Mouse (Mus musculus) embryonic facial prominence, embryonic 12.5 days (tissue): ENCODE measurements around the gene Aox3. TPM values are rescaled to one million over a fixed set of nuclear protein-coding genes. Genes with fewer than 3 reads are reported as not detected.

Experiments used
- ATAC-seq: fragments of 200-750 bp; cut with Nextera tagmentation; 2 replicates; pipeline ENCODE4 v1.8.0; 2017; ENCODE audit not compliant: insufficient number of reproducible peaks, insufficient read depth, low FRiP score, low TSS enrichment
- H3K27ac ChIP-seq: fragments of 300-500 bp; sonication (generic); 2 replicates; pipeline ENCODE4 v1.5.1; 2016; ENCODE audit warnings: mild to moderate bottlenecking
- H3K27me3 ChIP-seq: fragments of 300-500 bp; sonication (generic); 2 replicates; pipeline ENCODE4 v1.6.1; 2016; ENCODE audit warnings: mild to moderate bottlenecking, moderate library complexity
- H3K36me3 ChIP-seq: fragments of 300-500 bp; sonication (generic); 2 replicates; pipeline ENCODE4 v1.6.1; 2016; ENCODE audit warnings: mild to moderate bottlenecking
- H3K4me1 ChIP-seq: fragments of 300-500 bp; sonication (generic); 2 replicates; pipeline ENCODE4 v1.6.1; 2016
- H3K4me2 ChIP-seq: fragments of 300-500 bp; sonication (generic); replicated peaks from 2 replicates; pipeline ENCODE4 v1.6.1; 2016; ENCODE audit warnings: mild to moderate bottlenecking, moderate library complexity
- H3K4me3 ChIP-seq: fragments of 300-500 bp; sonication (generic); 2 replicates; pipeline ENCODE4 v1.5.1; 2016; ENCODE audit warnings: mild to moderate bottlenecking
- H3K9ac ChIP-seq: fragments of 300-500 bp; sonication (generic); 2 replicates; pipeline ENCODE4 v1.6.1; 2016; ENCODE audit warnings: mild to moderate bottlenecking, moderate library complexity
- H3K9me3 ChIP-seq: fragments of 300-500 bp; sonication (generic); 2 replicates; pipeline ENCODE4 v1.6.1; 2016; ENCODE audit warnings: mild to moderate bottlenecking, moderate library complexity
- WGBS: fragments of 180-500 bp; shearing (Covaris S2); methylation state at CpG from one replicate; pipeline ENCODE4 v1.1.7; 2016; 5-methylcytosine and 5-hydroxymethylcytosine counted together
- polyA plus RNA-seq: library from polyadenylated mRNA; unstranded; fragments of >200 nt; fragmentation: Nextera tagmentation; extraction: Ambion mirVana; gene quantifications from 2 replicates; pipeline ENCODE4 v1.2.1, GENCODE M21; 2016

Aox3 gene
- polyA plus RNA-seq, 1 experiment from 2014 or later = 0.95 TPM

DNA sequence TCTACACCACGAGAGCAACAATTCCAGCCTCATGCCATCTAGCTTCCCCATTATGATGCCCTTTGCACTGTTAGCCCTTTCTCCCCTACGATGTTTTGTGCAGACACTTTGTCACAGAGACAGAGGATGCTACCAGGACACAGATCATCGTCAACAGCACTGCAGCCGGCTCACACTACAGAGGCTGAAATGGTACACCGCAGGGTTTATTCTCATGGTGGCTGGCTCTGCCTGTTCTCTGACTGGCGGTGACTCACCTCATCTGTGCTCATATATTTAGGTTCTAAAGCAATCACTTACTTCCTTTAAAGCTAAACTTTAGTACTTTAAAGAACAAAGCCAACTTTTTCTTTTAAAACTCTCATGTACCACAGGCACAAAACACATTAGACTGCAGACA, 34.8 kb downstream of the Aox3 start:
- Histone ChIP-seq H3K4me1 (no peaks in the 10 kb centered on the region), H3K9ac (no peak overlapping the region), H3K27ac (no peak overlapping the region), H3K4me3 (no peak overlapping the region), H3K9me3 (no peaks in the 10 kb centered on the region), H3K4me2 (no peak overlapping the region), H3K36me3 (no peaks in the 10 kb centered on the region), H3K27me3 (no peaks in the 10 kb centered on the region)
- no peak for ATAC-seq
- 78% methylated on average over 6 of the region's 6 CpGs for WGBS

DNA sequence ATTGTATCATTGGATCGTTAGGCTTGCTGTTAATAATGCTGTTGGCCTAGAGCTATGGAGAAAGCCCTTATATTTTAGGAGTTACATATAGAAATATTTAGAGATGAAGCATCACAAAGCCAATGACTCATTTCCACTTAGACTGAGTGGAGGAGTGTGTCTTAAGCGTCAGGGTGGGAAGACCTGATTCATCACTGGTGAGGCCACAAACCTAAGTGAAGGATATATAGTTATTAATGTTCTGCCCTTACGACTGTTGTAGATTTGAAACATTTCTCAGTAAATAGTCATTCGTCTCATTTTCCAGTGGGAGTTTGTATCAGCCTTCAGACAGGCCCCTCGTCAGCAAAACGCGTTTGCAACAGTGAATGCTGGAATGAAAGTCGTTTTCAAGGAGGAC, 39.3 kb downstream of the Aox3 start:
- H3K27ac ChIP-seq = no peak overlapping the region
- WGBS = 85% methylated on average over 8 of the region's 8 CpGs
- no peak for ATAC-seq
- no peaks in the 10 kb centered on the region for H3K4me1 ChIP-seq
- no peaks in the 10 kb centered on the region for H3K27me3 ChIP-seq
- H3K4me3 ChIP-seq = no peak overlapping the region
- no peaks in the 10 kb centered on the region for H3K36me3 ChIP-seq
- no peak overlapping the region for H3K4me2 ChIP-seq
- no peak overlapping the region for H3K9ac ChIP-seq
- H3K9me3 ChIP-seq = no peaks in the 10 kb centered on the region

DNA sequence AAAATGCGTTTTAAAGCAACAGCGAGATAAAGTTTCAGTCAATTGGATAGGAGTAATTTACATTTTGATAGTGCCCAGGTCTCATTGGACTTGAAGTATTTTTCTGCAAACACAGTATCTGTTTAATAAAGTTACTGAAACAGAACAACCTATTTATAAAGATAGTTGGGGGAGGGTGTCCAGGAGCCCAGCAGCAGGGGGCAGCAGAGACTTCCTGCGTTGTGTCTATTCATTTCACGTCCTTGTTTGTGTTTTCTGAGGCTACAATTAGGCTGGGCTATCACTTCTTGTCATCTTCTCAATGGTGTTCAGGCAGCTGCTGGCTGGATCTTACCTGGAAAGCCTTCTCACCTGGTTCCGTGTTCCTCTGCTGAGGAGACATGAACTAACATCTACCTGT, 43.8 kb downstream of the Aox3 start:
- 54% methylated on average over 5 of the region's 5 CpGs for WGBS

DNA sequence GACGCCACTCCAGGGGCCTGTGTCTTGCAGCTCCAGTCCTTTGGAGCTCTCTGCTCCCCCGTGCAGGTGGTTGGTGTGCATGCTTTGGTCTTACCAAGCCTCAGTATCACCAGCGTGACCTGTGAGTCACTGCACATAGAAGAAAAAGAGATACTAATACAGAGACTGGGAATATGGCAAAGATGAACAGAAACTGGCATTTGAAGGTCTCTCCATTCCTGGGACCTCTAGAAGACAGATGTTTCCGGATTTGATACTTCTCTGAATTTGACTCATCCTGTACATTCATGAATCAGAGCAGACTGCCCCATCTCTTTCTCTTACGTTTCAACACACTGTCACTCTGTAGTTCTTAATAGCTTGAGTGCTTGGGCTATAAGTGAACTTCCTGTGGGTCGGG, 57.0 kb downstream of the Aox3 start:
- no peak overlapping the region for H3K9ac ChIP-seq

More for the DNA sequence above, 43.8 kb downstream of the Aox3 start:
- Histone ChIP-seq H3K36me3 (no peaks in the 10 kb centered on the region), H3K4me3 (no peak overlapping the region), H3K4me1 (no peaks in the 10 kb centered on the region), H3K4me2 (no peak overlapping the region), H3K9me3 (no peaks in the 10 kb centered on the region), H3K9ac (no peak overlapping the region), H3K27me3 (no peaks in the 10 kb centered on the region), H3K27ac (no peak overlapping the region)
- ATAC-seq = no peak

DNA sequence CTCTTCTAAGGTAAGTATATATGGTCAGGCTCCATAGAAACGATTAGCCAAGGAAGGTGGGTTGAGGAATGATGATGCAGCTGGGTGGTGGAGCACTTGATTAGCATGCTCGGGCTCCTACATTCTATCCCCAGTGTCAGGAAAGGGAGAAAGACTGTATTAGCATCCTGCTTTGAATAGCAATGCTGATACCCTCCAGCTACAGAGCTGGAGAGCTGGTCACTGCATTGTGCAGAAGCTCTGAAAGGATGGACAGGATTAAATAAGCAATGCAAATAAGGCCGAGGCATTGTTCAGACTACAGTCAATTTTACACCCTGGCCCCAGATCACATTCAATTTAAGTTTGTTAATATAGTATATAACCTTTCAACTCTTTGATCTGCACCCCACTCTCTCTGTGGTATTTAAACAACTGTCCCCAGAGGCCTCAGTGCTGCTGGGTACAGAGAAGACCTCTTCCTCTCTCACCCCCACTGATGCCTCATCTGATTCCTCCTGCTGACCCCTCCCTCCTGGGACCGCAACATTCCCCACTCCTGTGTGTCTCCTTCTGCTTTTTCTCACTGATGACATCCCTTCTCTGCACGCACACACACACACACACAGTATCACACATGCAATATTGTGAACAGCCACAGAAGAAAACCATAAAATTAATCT, 75.7 kb downstream of the Aox3 start:
- no peaks in the 10 kb centered on the region for H3K36me3 ChIP-seq
- H3K27me3 ChIP-seq = no peaks in the 10 kb centered on the region
- no peak overlapping the region for H3K4me3 ChIP-seq
- H3K4me2 ChIP-seq = no peak overlapping the region
- H3K27ac ChIP-seq = no peak overlapping the region
- ATAC-seq = no peak
- 52% methylated on average over 5 of the region's 5 CpGs for WGBS
- no peak overlapping the region for H3K9ac ChIP-seq
- H3K4me1 ChIP-seq = no peaks in the 10 kb centered on the region
- H3K9me3 ChIP-seq = no peaks in the 10 kb centered on the region

More for the DNA sequence above, 57.0 kb downstream of the Aox3 start:
- H3K4me3 ChIP-seq = no peak overlapping the region
- no peaks in the 10 kb centered on the region for H3K9me3 ChIP-seq
- H3K4me2 ChIP-seq = no peak overlapping the region
- H3K27me3 ChIP-seq = no peaks in the 10 kb centered on the region
- H3K36me3 ChIP-seq = no peaks in the 10 kb centered on the region
- H3K4me1 ChIP-seq = no peaks in the 10 kb centered on the region
- WGBS = 69% methylated on average over 6 of the region's 6 CpGs
- no peak overlapping the region for H3K27ac ChIP-seq
- no peak for ATAC-seq

DNA sequence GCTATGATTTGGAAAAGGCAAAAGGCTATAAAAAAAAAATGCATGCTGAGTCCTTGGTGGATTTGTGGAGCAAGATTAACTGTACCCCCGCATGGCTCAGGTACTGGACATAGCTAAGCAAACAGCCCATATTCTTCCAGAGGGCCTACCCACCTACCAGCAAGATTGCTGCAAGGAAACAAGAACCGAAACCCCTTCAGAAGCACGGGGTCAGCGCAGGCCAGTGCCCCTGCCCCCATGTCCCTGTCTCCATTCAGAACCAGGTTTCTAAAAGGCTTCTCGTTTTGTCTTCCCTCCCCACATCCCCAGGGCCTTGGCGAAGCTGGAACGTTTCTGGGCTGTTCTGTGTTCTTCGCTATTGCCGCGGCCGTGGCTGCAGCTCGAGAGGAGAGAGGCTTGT, 81.4 kb downstream of the Aox3 start:
- no peak for ATAC-seq
- no peak overlapping the region for H3K4me2 ChIP-seq
- H3K36me3 ChIP-seq = no peaks in the 10 kb centered on the region
- H3K27ac ChIP-seq = no peak overlapping the region
- no peaks in the 10 kb centered on the region for H3K9me3 ChIP-seq
- WGBS = 80% methylated on average over 12 of the region's 12 CpGs
- H3K27me3 ChIP-seq = no peaks in the 10 kb centered on the region
- no peak overlapping the region for H3K9ac ChIP-seq
- H3K4me1 ChIP-seq = no peaks in the 10 kb centered on the region
- H3K4me3 ChIP-seq = no peak overlapping the region

DNA sequence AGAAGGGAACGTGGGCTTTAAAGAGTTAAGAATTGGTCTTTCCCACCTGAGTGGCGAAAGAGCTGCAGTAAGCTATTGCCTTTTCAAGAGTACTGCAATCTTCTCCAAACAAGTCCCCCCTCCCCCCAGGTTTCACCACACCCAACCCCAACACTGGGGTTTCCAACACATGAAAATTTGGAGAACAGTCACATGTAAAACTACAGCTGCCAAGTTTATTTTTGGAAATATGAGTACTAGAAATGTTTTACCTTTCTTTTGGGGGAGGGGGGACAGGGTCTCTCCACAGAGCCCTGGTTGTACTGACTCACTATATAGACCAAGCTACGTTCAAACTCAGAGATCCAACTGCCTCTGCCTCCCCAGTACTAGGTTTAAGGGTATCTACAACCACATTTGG, 82.1 kb downstream of the Aox3 start:
- 63% methylated on average over 3 of the region's 3 CpGs for WGBS

DNA sequence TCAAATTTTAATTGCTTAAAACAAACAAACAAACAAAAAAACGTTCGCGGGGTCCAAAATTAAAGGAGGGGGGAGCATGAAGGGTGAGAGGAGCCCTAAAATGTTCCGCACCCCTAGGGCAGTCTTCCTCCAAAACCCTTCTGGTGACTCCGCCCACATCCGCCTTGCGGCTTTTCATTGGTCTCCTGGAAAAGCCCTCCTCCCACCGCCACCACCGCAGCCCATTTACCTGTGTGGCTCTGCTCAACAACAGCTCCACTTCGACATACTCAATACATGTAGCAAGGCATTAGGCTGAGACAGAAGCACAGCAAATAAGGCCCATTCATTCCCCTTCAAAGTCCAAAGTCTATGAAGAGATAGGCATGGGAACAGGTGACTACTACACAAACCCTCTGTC, 82.6 kb downstream of the Aox3 start:
- Histone ChIP-seq H3K9ac (no peak overlapping the region), H3K27ac (no peak overlapping the region), H3K4me3 (no peak overlapping the region), H3K4me2 (no peak overlapping the region), H3K36me3 (no peaks in the 10 kb centered on the region), H3K9me3 (no peaks in the 10 kb centered on the region), H3K27me3 (no peaks in the 10 kb centered on the region), H3K4me1 (no peaks in the 10 kb centered on the region)
- WGBS = 17% methylated on average over 10 of the region's 10 CpGs
- no peak for ATAC-seq

More for the DNA sequence above, 82.1 kb downstream of the Aox3 start:
- no peak overlapping the region for H3K4me2 ChIP-seq
- H3K4me3 ChIP-seq = no peak overlapping the region
- H3K9me3 ChIP-seq = no peaks in the 10 kb centered on the region
- no peaks in the 10 kb centered on the region for H3K36me3 ChIP-seq
- no peak overlapping the region for H3K9ac ChIP-seq
- ATAC-seq = no peak
- H3K27ac ChIP-seq = no peak overlapping the region
- H3K4me1 ChIP-seq = no peaks in the 10 kb centered on the region
- H3K27me3 ChIP-seq = no peaks in the 10 kb centered on the region

DNA sequence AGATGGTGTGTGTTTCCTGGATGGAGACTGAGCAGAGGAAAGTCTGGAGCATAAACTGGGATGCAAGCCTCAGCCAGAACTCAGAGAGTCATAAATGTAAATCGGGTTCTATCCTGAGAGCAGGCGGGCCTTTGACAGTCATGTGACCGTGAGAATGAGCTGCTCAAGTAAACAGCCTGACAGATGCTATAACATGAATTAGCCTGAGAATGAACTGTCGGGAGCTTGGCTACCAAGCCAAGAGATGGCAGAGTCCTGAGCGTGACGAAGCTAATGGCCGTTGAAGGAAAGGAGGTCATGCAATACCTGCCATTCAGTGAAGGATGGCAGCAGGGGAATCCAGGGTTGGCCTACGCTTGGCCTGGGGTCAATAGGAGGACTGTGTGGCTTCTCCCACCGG, 84.1 kb downstream of the Aox3 start:
- H3K9ac ChIP-seq = no peak overlapping the region
- no peaks in the 10 kb centered on the region for H3K27me3 ChIP-seq
- H3K4me1 ChIP-seq = no peaks in the 10 kb centered on the region
- 79% methylated on average over 9 of the region's 9 CpGs for WGBS
- H3K4me3 ChIP-seq = no peak overlapping the region
- no peaks in the 10 kb centered on the region for H3K9me3 ChIP-seq
- H3K27ac ChIP-seq = no peak overlapping the region
- no peak overlapping the region for H3K4me2 ChIP-seq
- H3K36me3 ChIP-seq = no peaks in the 10 kb centered on the region
- no peak for ATAC-seq

DNA sequence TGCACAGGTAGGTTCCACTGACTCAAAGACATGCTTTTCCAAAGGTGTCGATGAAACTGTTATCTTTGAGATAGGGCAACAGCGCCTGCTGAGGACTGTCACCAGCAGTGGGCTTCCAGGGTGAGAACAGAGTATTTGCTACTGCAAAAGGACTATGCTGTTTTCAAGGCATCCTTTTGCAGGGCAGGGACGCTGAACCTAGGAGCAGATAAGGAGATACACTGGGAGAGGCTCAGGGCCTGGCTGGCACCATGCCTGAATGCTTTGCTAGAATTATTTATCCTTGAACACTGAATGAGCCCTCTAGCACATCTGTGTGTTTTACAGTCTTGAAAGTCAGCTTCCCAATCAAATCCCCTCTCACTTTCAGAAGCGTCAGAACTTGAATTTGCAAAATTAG, 85.5 kb downstream of the Aox3 start:
- Histone ChIP-seq H3K27me3 (no peaks in the 10 kb centered on the region), H3K9me3 (no peaks in the 10 kb centered on the region), H3K36me3 (no peaks in the 10 kb centered on the region), H3K27ac (no peak overlapping the region), H3K9ac (no peak overlapping the region), H3K4me2 (no peak overlapping the region), H3K4me1 (no peaks in the 10 kb centered on the region), H3K4me3 (no peak overlapping the region)
- WGBS = 82% methylated on average over 4 of the region's 4 CpGs
- ATAC-seq = no peak

DNA sequence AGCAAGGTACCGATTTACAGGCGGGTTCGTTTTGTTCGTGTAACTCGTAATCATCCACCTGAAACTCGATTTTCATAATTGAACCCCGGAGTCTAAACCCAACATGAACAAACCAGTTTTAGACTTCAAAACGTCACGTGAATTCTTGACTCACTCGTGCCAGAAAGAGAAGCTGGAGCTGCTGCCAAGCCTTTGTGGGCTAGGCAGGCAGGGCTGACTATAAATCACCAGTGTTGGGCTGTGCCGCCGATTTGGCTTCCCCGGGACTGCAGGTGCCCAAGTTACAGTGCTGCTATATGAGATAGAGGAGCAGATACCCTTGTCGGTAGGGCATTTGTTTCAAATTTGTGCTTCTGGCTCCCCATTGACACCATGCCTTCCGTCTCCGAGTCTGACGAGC, 97.3 kb downstream of the Aox3 start, which contains the start of gene Aox4:
TSS of gene Aox4 (plus strand) at position 195 of the 400 bp plus-strand sequence.
- Histone ChIP-seq H3K27me3 (no peaks in the 10 kb centered on the region), H3K9ac (no peak within 1 kb of the TSS), H3K27ac (no peak within 1 kb of the TSS), H3K4me1 (peaks cover 16% of the 10 kb centered on the region), H3K4me3 (no peak within 1 kb of the TSS), H3K4me2 (no peak within 1 kb of the TSS), H3K36me3 (no peaks in the 10 kb centered on the region), H3K9me3 (no peaks in the 10 kb centered on the region)
- WGBS = 78% methylated on average over 17 of the region's 17 CpGs
- no peak for ATAC-seq

DNA sequence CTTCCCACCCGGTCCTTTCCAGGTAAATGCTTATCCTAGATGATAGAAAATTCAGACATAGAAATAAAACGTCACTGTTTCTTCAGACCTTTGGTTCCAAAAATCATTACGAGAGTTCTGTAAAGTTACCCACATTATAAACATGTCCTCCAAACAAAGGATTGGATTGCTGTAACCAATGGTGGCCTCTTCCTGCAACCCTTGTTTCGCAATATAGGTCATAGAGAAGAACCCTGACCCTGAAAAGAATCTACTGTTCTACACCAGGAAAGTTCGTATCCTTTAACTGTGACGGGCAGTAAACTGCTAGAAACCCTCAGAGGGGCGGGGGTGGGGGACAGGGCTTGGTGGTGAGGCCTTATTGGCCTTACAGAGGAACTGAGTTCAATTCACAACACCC, 99.9 kb downstream of the Aox3 start:
- ATAC-seq = no peak
- Histone ChIP-seq H3K36me3 (no peaks in the 10 kb centered on the region), H3K9me3 (no peaks in the 10 kb centered on the region), H3K9ac (no peak overlapping the region), H3K27me3 (no peaks in the 10 kb centered on the region), H3K4me2 (no peak overlapping the region), H3K4me1 (peaks cover 16% of the 10 kb centered on the region), H3K27ac (no peak overlapping the region), H3K4me3 (no peak overlapping the region)
- 93% methylated on average over 7 of the region's 7 CpGs for WGBS

DNA sequence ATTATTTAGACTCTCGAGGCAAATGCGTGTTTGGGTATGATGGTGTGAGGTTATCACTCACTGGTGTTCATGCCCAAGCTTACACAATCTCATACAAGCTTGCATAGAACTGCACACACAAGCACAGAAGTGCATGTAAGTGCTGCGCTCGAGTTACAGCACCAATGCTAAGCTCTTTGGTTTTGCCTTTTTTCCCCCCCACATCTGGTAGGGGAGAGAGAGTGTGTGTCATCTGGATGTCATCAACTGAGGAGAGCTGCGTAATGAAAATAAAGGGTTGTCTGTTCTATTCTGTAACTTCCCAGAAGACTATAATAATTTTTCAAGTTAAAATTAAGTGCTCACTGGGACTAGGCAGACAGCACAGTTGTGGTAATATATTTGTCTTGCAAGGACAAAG, 100.9 kb downstream of the Aox3 start:
- Histone ChIP-seq H3K4me3 (no peak overlapping the region), H3K36me3 (no peaks in the 10 kb centered on the region), H3K4me1 (peaks cover 16% of the 10 kb centered on the region), H3K27ac (no peak overlapping the region), H3K4me2 (no peak overlapping the region), H3K27me3 (no peaks in the 10 kb centered on the region), H3K9ac (no peak overlapping the region), H3K9me3 (no peaks in the 10 kb centered on the region)
- ATAC-seq = no peak
- WGBS = 43% methylated on average over 5 of the region's 5 CpGs
